Mouse (Mus musculus) embryonic facial prominence, embryonic 13.5 days (tissue): ENCODE results near the gene Igf2bp1. TPM values are rescaled to one million over a fixed set of nuclear protein-coding genes. Genes with fewer than 3 reads are reported as not detected.

ENCODE experiments used
- ATAC-seq: fragments of 200-750 bp; cut with Nextera tagmentation; 2 replicates; pipeline ENCODE4 v1.8.0; 2017; ENCODE audit warnings: low read depth; ENCODE audit not compliant: insufficient number of reproducible peaks, insufficient read depth, low FRiP score, low TSS enrichment
- H3K27ac ChIP-seq: fragments of 300-500 bp; sonication (generic); 2 replicates; pipeline ENCODE4 v1.5.1; 2015; ENCODE audit warnings: moderate library complexity, mild to moderate bottlenecking, inconsistent platforms
- H3K27me3 ChIP-seq: fragments of 300-500 bp; sonication (generic); 2 replicates; pipeline ENCODE4 v1.6.1; 2015; ENCODE audit warnings: mild to moderate bottlenecking, inconsistent platforms
- H3K36me3 ChIP-seq: fragments of 300-500 bp; sonication (generic); 2 replicates; pipeline ENCODE4 v1.6.1; 2015; ENCODE audit warnings: mild to moderate bottlenecking, inconsistent platforms
- H3K4me1 ChIP-seq: fragments of 300-500 bp; sonication (generic); 2 replicates; pipeline ENCODE4 v1.6.1; 2015; ENCODE audit warnings: inconsistent platforms
- H3K4me2 ChIP-seq: fragments of 300-500 bp; sonication (generic); 2 replicates; pipeline ENCODE4 v1.6.1; 2015; ENCODE audit warnings: moderate library complexity, mild to moderate bottlenecking, inconsistent platforms
- H3K4me3 ChIP-seq: fragments of 300-500 bp; sonication (generic); 2 replicates; pipeline ENCODE4 v1.5.1; 2015; ENCODE audit warnings: mild to moderate bottlenecking, inconsistent platforms
- H3K9ac ChIP-seq: fragments of 300-500 bp; sonication (generic); 2 replicates; pipeline ENCODE4 v1.6.1; 2015; ENCODE audit warnings: mild to moderate bottlenecking, inconsistent platforms
- H3K9me3 ChIP-seq: fragments of 300-500 bp; sonication (generic); 2 replicates; pipeline ENCODE4 v1.6.1; 2016; ENCODE audit warnings: inconsistent platforms
- WGBS: fragments of 180-500 bp; shearing (Covaris S2); methylation state at CpG from one replicate; pipeline ENCODE4 v1.1.7; 2015; ENCODE audit warnings: mixed read lengths; 5-methylcytosine and 5-hydroxymethylcytosine counted together
- polyA plus RNA-seq: library from polyadenylated mRNA; unstranded; fragments of >200 nt; fragmentation: Nextera tagmentation; extraction: Ambion mirVana; gene quantifications from 2 replicates; pipeline ENCODE4 v1.2.1, GENCODE M21; 2015

The Igf2bp1 gene
- polyA plus RNA-seq, 1 experiment from 2014 or later: 65.4 TPM

DNA sequence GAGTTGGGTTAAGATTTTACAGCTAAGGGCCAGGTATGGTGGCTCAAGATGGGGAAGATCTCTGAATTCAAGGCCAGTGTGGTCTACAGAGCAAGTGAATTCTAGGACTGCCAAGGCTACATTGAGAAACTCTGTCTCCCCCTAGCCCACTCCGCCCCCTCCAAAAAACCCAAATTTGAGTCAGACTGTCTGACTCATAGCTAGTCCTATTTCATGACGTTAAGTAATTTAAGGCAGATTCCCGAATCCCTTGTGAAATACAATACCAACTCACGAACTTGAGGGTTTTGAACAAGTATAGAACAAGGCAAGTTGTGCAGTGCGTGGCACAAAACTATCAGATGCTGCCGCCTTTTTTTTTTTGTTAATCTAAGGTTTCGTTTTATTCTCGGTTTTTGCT lies 28.4 kb upstream of the Igf2bp1 start:
- H3K9ac ChIP-seq: peak overlapping the region; percentile 89
- H3K4me1 ChIP-seq: peaks cover 13% of the 10 kb centered on the region
- peak overlapping the region; percentile 94 for H3K4me2 ChIP-seq
- peaks cover 20% of the 10 kb centered on the region for H3K36me3 ChIP-seq
- H3K27ac ChIP-seq: peak overlapping the region; percentile 30; the same call in 1 of the 2 replicates
- H3K27me3 ChIP-seq: 0 out of 2 replicates have a peak, but pooled peaks cover 11% of the 10 kb centered on the region
- WGBS: 39% methylated on average over 8 of the region's 8 CpGs
- no peaks in the 10 kb centered on the region for H3K9me3 ChIP-seq
- ATAC-seq: no peak
- peak overlapping the region; percentile 90 for H3K4me3 ChIP-seq

DNA sequence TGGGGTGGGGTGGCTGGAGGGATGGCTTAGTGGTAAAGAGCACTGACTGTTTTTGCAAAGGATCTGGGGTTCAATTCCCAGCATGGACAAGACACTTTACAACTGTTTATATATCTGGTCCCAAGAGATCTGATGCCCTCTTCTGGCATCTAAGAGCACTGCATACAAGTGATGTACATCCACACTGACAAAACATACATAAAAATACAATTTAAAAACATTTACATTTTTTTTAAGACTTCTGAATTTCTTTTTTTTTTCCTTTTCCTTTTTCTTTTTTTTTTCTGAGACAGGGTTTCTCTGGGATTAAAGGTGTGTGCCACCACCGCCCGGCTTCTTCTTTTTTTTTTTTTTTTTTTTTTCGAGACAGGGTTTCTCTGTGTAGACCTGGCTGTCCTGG lies 27.5 kb upstream of the Igf2bp1 start:
- H3K9me3 ChIP-seq: no peaks in the 10 kb centered on the region
- H3K27ac ChIP-seq: no peak overlapping the region
- H3K9ac ChIP-seq: no peak overlapping the region
- peaks cover 13% of the 10 kb centered on the region for H3K4me1 ChIP-seq
- peaks cover 13% of the 10 kb centered on the region; the same call in 1 of the 2 replicates for H3K36me3 ChIP-seq
- H3K4me2 ChIP-seq: no peak overlapping the region
- 100% methylated on average over 3 of the region's 3 CpGs for WGBS
- no peak overlapping the region for H3K4me3 ChIP-seq
- no peak for ATAC-seq
- H3K27me3 ChIP-seq: 0 out of 2 replicates have a peak, but pooled peaks cover 11% of the 10 kb centered on the region

DNA sequence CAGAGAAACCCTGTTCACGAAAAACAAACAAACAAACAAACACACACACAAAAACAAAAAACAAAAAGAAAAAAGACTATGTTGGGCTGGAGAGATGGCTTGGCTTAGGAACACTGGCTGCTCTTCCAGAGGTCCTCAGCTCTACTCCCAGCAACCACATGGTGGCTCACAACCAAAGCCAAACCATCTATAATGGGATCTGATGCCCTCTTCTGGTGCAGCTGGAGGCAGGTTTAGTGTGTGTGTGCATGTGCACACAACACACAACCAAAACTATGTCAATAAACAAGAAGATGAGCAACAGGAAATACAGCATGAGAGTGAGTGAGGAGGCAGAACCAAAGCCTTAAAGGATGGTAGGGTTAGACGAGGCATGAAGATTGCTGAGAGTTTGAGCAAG lies 26.0 kb upstream of the Igf2bp1 start:
- H3K4me2 ChIP-seq: no peak overlapping the region
- no peaks in the 10 kb centered on the region for H3K9me3 ChIP-seq
- H3K27me3 ChIP-seq: 0 out of 2 replicates have a peak, but pooled peaks cover 11% of the 10 kb centered on the region
- ATAC-seq: no peak
- H3K4me1 ChIP-seq: peaks cover 13% of the 10 kb centered on the region
- no peak overlapping the region for H3K27ac ChIP-seq
- no peak overlapping the region for H3K9ac ChIP-seq
- H3K4me3 ChIP-seq: no peak overlapping the region
- peaks cover 4% of the 10 kb centered on the region; the same call in 1 of the 2 replicates for H3K36me3 ChIP-seq
- 70% methylated on average over 2 of the region's 2 CpGs for WGBS

DNA sequence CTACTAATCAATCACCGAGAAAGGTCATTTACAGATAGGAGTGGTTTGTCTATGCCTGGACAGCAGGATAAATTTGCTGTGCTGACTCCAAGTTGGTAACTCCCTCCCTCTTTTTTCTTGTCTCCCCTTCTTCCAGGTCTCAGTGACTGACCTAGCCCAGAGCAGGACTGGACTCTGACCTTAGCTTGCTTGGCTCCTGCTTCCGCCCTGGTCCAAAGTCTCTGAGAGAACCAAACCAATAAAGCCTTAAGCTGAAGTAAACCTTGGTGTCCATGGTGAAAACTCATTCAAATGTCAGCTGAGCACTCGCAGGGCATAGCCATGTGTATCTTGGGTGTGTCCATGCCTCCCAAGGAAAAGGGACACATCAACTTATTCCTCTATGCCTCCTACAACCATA lies 24.8 kb upstream of the Igf2bp1 start:
- H3K36me3 ChIP-seq: no peaks in the 10 kb centered on the region
- H3K4me3 ChIP-seq: no peak overlapping the region
- H3K27ac ChIP-seq: no peak overlapping the region
- H3K27me3 ChIP-seq: 0 out of 2 replicates have a peak, but pooled peaks cover 11% of the 10 kb centered on the region
- no peak overlapping the region for H3K4me2 ChIP-seq
- no peak overlapping the region for H3K9ac ChIP-seq
- ATAC-seq: no peak
- H3K4me1 ChIP-seq: peaks cover 10% of the 10 kb centered on the region
- no peaks in the 10 kb centered on the region for H3K9me3 ChIP-seq
- 92% methylated on average over 3 of the region's 3 CpGs for WGBS

DNA sequence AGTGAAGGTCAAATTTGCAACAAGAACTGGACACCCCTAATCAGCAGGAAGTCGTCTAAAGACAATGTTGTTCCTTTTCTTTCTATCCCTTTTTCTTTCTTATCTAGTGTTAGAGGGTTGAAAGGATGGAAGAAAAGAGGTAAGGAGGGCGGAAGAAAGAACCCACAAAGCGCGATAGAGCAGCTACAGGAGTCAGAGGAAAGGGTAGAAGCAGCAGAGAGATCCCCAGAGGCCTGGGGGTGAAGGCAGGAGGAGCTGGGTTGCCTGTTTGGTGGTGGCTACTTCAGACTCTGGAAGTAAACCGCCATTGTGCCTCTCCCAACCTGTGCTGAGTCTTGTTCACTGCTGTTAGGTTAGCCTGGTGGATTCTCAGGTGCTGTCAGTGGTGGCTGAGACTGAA lies 22.4 kb upstream of the Igf2bp1 start:
- ATAC-seq: no peak
- no peaks in the 10 kb centered on the region for H3K36me3 ChIP-seq
- 67% methylated on average over 5 of the region's 5 CpGs for WGBS

DNA sequence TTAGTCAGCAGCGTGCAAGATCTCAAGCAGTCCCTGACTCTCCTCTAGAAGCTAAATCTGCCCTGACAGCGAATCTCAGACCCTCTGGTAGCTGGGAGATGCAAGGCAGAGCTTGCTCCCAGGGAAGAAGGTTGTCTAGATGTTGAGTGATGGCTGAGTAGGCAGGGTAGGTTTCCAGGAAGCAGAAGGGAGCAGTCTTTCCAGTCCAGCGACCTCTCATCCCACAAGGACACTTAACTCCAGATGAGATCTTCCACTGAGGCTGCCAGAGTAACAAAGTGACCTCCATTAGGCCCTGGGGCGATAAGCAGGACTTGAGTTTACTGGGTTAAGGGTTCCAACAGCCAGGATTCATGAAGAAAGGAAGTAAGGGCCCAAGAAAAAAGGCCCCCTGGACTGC lies 14.9 kb upstream of the Igf2bp1 start:
- H3K4me1 ChIP-seq: peaks cover 5% of the 10 kb centered on the region; the same call in 1 of the 2 replicates
- no peaks in the 10 kb centered on the region for H3K27me3 ChIP-seq
- no peak overlapping the region for H3K4me3 ChIP-seq
- no peak overlapping the region for H3K27ac ChIP-seq
- H3K4me2 ChIP-seq: no peak overlapping the region
- H3K36me3 ChIP-seq: no peaks in the 10 kb centered on the region
- 61% methylated on average over 4 of the region's 4 CpGs for WGBS
- H3K9me3 ChIP-seq: no peaks in the 10 kb centered on the region
- no peak for ATAC-seq
- no peak overlapping the region for H3K9ac ChIP-seq

More for the DNA sequence above, 22.4 kb upstream of the Igf2bp1 start:
- H3K9ac ChIP-seq: no peak overlapping the region
- no peak overlapping the region for H3K4me2 ChIP-seq
- no peak overlapping the region for H3K4me3 ChIP-seq
- no peaks in the 10 kb centered on the region for H3K4me1 ChIP-seq
- H3K27ac ChIP-seq: no peak overlapping the region
- H3K27me3 ChIP-seq: 0 out of 2 replicates have a peak, but pooled peaks cover 11% of the 10 kb centered on the region
- H3K9me3 ChIP-seq: no peaks in the 10 kb centered on the region

DNA sequence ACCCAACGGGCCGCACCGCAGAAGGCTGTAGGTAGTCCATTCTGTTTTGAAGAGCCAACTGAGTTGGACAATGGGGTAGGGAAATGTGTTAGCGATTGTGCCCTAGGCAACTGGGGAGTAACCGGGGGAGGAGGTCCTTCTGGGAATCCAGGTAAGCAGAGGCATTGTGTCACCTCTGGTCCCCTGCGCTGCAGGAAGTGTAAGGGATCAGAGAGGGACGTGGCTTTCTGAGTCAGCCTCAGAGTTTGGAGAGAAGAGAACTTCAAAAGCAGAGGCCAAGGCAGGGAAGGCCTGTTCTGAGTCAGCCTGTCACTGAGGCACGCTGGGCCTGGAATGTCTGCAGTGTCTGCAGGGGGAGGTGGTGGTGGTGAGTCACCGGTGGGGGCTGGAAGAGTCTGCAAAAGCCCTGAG lies 12.2 kb upstream of the Igf2bp1 start:
- H3K9ac ChIP-seq: 0 out of 2 replicates have a peak overlapping the region, but pooled peaks have one; percentile 40
- no peak overlapping the region for H3K4me2 ChIP-seq
- ATAC-seq: no peak
- peaks cover 5% of the 10 kb centered on the region; the same call in 1 of the 2 replicates for H3K4me1 ChIP-seq
- 10% methylated on average over 9 of the region's 9 CpGs for WGBS
- no peaks in the 10 kb centered on the region for H3K9me3 ChIP-seq
- H3K4me3 ChIP-seq: no peak overlapping the region
- no peaks in the 10 kb centered on the region for H3K36me3 ChIP-seq
- H3K27ac ChIP-seq: peak overlapping the region; percentile 48; the same call in 1 of the 2 replicates
- 0 out of 2 replicates have a peak, but pooled peaks cover under 1% of the 10 kb centered on the region for H3K27me3 ChIP-seq

DNA sequence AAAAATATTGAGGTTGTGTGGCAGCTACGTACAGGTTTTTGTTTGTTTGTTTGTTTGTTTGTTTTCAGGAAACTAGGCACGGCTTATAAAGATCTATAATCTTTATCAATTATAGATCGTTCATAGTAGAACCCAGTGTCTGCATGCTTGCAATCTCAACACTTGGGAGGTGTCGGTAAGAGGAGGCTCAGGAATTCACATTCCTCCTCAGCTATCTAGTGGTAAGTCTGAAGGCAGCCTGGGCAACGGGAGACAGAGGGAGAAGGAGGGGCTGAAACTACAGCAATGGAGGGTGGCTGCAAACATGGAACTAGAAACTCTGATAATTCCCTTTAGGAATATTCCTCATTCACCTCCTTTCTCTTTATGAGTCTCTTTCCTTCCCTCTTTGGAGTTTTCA lies 9.7 kb upstream of the Igf2bp1 start:
- WGBS: 53% methylated on average over 5 of the region's 5 CpGs
- Histone ChIP-seq H3K27me3 (0 out of 2 replicates have a peak, but pooled peaks cover 4% of the 10 kb centered on the region), H3K4me2 (no peak overlapping the region), H3K27ac (no peak overlapping the region), H3K4me1 (peaks cover 5% of the 10 kb centered on the region), H3K4me3 (no peak overlapping the region), H3K36me3 (no peaks in the 10 kb centered on the region), H3K9ac (no peak overlapping the region), H3K9me3 (no peaks in the 10 kb centered on the region)
- no peak for ATAC-seq

DNA sequence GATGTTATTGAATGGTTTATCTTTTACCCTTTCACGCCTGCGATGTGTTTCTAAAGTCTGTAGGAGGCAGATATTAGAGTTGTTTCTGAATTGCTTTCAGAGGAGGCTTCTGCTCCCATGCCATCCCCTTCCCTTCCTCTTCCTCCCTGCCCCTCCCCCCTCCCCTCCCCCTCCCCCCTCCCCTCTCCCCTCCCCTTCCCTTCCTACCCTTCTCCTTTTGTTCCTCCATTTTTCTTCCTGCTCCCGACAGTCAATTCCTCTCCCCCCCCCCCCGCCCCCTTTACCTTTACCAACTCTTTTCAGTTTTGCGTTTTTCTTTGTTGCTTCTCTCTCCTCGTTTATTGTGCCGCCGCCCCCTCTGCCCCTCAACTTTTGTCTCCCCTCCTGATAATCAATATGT lies 6.2 kb upstream of the Igf2bp1 start:
- H3K9me3 ChIP-seq: no peaks in the 10 kb centered on the region
- 0 out of 2 replicates have a peak, but pooled peaks cover 4% of the 10 kb centered on the region for H3K27me3 ChIP-seq
- no peak for ATAC-seq
- peak overlapping the region; percentile 40; the same call in 1 of the 2 replicates for H3K4me2 ChIP-seq
- no peaks in the 10 kb centered on the region for H3K36me3 ChIP-seq
- H3K27ac ChIP-seq: no peak overlapping the region
- H3K9ac ChIP-seq: no peak overlapping the region
- WGBS: 6% methylated on average over 6 of the region's 8 CpGs
- no peak overlapping the region for H3K4me3 ChIP-seq
- H3K4me1 ChIP-seq: peaks cover 7% of the 10 kb centered on the region

DNA sequence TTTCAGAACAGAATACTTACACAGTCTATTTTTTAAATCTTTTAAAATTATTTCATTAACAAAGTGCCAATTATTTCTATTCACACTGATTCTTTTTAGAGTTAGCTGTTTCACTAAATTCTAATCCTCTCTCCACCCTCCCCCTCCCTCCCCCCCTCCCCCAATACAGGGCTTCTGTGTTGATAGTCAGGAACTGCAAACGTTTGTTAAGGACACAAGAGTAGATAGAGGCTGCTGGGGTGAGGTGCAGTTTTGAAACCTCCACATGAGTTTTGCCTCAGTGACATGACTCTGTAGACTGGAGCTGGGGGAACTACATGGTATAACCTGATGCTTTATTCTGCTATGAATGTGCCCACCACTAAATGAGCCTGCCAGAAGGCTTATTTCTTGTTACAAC lies 3.1 kb upstream of the Igf2bp1 start:
- H3K4me1 ChIP-seq: peaks cover 7% of the 10 kb centered on the region
- H3K36me3 ChIP-seq: no peaks in the 10 kb centered on the region
- H3K27ac ChIP-seq: no peak overlapping the region
- H3K4me3 ChIP-seq: no peak overlapping the region
- H3K9me3 ChIP-seq: no peaks in the 10 kb centered on the region
- H3K4me2 ChIP-seq: no peak overlapping the region
- 0 out of 2 replicates have a peak, but pooled peaks cover 4% of the 10 kb centered on the region for H3K27me3 ChIP-seq
- H3K9ac ChIP-seq: no peak overlapping the region
- 0% methylated on average over 1 of the region's 1 CpGs for WGBS
- ATAC-seq: no peak

DNA sequence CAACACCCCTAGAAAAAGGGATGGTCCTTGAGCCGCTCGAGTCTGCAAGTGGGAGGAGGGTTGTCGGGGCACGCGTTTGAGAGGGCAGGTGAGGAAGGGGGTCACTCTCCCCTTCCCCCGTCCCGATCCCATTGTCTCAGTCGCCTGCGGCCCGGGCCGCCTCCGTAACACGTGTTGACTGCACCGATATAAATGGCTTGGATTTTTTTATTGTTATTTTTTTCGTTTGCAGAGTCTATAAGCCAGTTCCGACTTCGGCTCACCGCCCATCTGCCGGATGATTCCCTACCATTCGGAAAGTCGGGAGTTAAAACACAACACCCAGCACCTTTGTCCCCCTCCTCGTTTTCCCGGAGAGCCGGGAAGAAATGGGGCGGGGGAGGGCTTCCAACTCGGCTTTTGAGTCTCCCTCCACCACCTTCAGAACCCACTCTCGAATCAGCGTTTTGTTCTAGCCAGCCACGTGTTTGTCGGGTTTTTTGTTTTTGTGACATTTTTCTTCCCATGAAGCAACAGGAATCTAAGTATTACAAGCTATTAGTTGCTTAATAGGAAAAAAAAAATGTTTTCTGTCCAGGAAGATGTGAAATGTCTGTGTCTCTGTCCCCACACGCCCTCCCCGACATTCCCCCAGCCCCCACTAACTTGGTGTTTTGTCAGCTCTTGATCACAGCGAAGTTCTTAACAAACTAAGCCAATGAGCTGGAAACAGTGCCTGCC lies 1.9 kb upstream of the Igf2bp1 start:
- Histone ChIP-seq H3K4me2 (peak overlapping the region; percentile 85), H3K9me3 (no peaks in the 10 kb centered on the region), H3K4me3 (peak overlapping the region; percentile 87), H3K4me1 (peaks cover 14% of the 10 kb centered on the region), H3K36me3 (no peaks in the 10 kb centered on the region), H3K27ac (peak overlapping the region; percentile 99), H3K27me3 (0 out of 2 replicates have a peak, but pooled peaks cover under 1% of the 10 kb centered on the region), H3K9ac (peak overlapping the region; percentile 97)
- no peak; the same call in 1 of the 2 replicates for ATAC-seq
- WGBS: under 1% methylated on average over 33 of the region's 33 CpGs
